Mouse (Mus musculus) embryonic facial prominence, embryonic 12.5 days (tissue): ENCODE data around the gene Gm5941. TPM values are rescaled to one million over a fixed set of nuclear protein-coding genes. Genes with fewer than 3 reads are reported as not detected.
"Not testable (repeated sequence)": the region's sequence is repeated elsewhere in the genome, so short reads cannot be mapped to it uniquely, and the experiment has no call there.

Experiments used
- ATAC-seq: fragments of 200-750 bp; cut with Nextera tagmentation; 2 replicates; pipeline ENCODE4 v1.8.0; 2017; ENCODE audit not compliant: insufficient number of reproducible peaks, insufficient read depth, low FRiP score, low TSS enrichment
- H3K27ac ChIP-seq: fragments of 300-500 bp; sonication (generic); 2 replicates; pipeline ENCODE4 v1.5.1; 2016; ENCODE audit warnings: mild to moderate bottlenecking
- H3K27me3 ChIP-seq: fragments of 300-500 bp; sonication (generic); 2 replicates; pipeline ENCODE4 v1.6.1; 2016; ENCODE audit warnings: mild to moderate bottlenecking, moderate library complexity
- H3K36me3 ChIP-seq: fragments of 300-500 bp; sonication (generic); 2 replicates; pipeline ENCODE4 v1.6.1; 2016; ENCODE audit warnings: mild to moderate bottlenecking
- H3K4me1 ChIP-seq: fragments of 300-500 bp; sonication (generic); 2 replicates; pipeline ENCODE4 v1.6.1; 2016
- H3K4me2 ChIP-seq: fragments of 300-500 bp; sonication (generic); replicated peaks from 2 replicates; pipeline ENCODE4 v1.6.1; 2016; ENCODE audit warnings: mild to moderate bottlenecking, moderate library complexity
- H3K4me3 ChIP-seq: fragments of 300-500 bp; sonication (generic); 2 replicates; pipeline ENCODE4 v1.5.1; 2016; ENCODE audit warnings: mild to moderate bottlenecking
- H3K9ac ChIP-seq: fragments of 300-500 bp; sonication (generic); 2 replicates; pipeline ENCODE4 v1.6.1; 2016; ENCODE audit warnings: mild to moderate bottlenecking, moderate library complexity
- H3K9me3 ChIP-seq: fragments of 300-500 bp; sonication (generic); 2 replicates; pipeline ENCODE4 v1.6.1; 2016; ENCODE audit warnings: mild to moderate bottlenecking, moderate library complexity
- WGBS: fragments of 180-500 bp; shearing (Covaris S2); methylation state at CpG from one replicate; pipeline ENCODE4 v1.1.7; 2016; 5-methylcytosine and 5-hydroxymethylcytosine counted together
- polyA plus RNA-seq: library from polyadenylated mRNA; unstranded; fragments of >200 nt; fragmentation: Nextera tagmentation; extraction: Ambion mirVana; gene quantifications from 2 replicates; pipeline ENCODE4 v1.2.1, GENCODE M21; 2016

The Gm5941 gene
- not detected in 2 replicates for polyA plus RNA-seq

DNA sequence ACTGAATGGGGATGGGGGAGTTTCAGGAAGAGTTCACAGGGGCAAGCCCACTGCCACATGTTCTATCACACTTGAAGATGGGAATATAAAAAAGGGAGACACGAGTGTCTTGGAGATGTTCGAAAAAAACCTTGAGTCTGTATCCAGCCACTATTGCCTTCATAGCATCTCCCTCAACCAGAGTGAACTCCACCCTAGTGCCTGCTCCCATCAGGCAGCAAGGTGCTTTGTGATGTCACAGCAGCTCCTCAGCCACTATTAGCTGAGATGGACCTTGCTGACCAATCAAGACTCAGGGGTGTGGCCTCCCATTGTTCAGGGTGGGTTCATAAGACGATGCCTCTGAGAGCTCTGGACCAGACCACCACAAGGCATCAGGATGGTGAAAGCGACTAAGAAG, at the start of gene Gm5941:
Gm5941 (plus strand) TSS at position 301 of the 400 bp plus-strand sequence.
- ATAC-seq, H3K27me3 ChIP-seq, H3K9ac ChIP-seq, H3K36me3 ChIP-seq, H3K4me1 ChIP-seq, H3K4me2 ChIP-seq, H3K4me3 ChIP-seq, H3K9me3 ChIP-seq, H3K27ac ChIP-seq: not testable (repeated sequence)
- 80% methylated on average over 4 of the region's 4 CpGs for WGBS

DNA sequence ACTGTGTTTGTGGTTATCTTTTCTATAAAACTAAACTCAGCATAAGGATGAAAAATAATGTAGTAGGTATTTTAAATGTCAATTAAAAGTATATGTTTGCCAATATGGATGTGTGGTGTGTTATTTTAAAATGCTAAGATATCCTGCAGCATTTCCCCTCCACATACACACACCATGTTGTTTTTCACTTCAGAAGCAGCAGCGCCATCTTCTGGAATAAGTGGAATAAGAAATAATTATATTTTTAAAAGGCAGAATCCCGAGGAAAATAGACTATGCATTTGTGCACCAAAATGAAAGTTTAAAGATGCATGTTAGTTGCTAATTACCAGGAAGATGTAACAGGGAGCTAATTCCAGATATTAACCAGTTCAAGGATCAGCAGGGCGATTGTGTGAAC, 29.3 kb upstream of the Gm5941 start:
- H3K36me3 ChIP-seq = no peaks in the 10 kb centered on the region
- H3K9me3 ChIP-seq = no peaks in the 10 kb centered on the region
- H3K9ac ChIP-seq = no peak overlapping the region
- H3K27me3 ChIP-seq = no peaks in the 10 kb centered on the region
- H3K4me1 ChIP-seq = no peaks in the 10 kb centered on the region
- no peak overlapping the region for H3K27ac ChIP-seq
- WGBS = 29% methylated on average over 3 of the region's 3 CpGs
- H3K4me2 ChIP-seq = no peak overlapping the region
- H3K4me3 ChIP-seq = no peak overlapping the region
- no peak for ATAC-seq

DNA sequence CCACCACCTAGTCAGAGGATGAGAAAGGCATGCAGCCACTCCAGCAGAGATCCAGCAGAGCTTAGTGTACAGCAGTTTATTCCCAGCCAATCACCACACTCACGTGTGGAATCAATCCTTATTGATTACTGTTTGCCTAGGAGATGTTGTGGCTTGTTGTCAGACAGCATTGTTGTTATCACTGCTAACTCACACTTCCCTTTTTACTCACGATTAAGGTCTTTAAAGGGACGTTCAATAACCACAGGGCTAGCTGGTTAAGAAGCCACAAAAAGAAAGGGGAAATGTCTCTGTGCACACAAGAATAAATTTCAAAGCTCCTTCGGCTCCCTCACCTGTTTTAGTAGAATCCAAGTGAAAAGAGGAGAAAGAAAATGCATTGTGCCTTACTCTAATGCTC, 25.0 kb upstream of the Gm5941 start:
- no peak overlapping the region for H3K9ac ChIP-seq
- no peaks in the 10 kb centered on the region for H3K4me1 ChIP-seq
- H3K4me3 ChIP-seq = no peak overlapping the region
- H3K27ac ChIP-seq = no peak overlapping the region
- H3K27me3 ChIP-seq = no peaks in the 10 kb centered on the region
- H3K36me3 ChIP-seq = no peaks in the 10 kb centered on the region
- no peak for ATAC-seq
- H3K4me2 ChIP-seq = no peak overlapping the region
- 67% methylated on average over 4 of the region's 4 CpGs for WGBS
- no peaks in the 10 kb centered on the region for H3K9me3 ChIP-seq

DNA sequence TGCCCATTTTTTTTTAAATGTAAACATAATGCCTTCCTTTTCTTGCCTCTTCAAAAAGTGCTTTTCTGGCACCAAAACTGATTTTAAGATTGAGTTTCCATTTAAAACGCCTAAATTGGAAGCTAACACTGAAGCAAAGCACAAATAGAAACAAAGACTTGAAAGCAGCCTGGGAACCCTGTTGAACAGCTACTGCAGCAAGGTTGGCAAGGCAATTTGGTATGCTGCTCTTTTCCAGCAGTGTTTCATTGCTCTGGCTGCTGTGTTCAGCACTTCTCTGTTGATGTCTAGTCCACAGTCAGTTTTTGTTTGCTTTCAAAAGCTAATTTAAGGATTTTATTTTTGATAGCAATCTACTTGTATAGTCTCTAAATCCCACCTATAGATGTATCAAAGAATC, 8.5 kb downstream of the Gm5941 start:
- WGBS = 35% methylated on average over 1 of the region's 1 CpGs
- Histone ChIP-seq H3K9ac (no peak overlapping the region), H3K4me2 (no peak overlapping the region), H3K36me3 (no peaks in the 10 kb centered on the region), H3K27me3 (no peaks in the 10 kb centered on the region), H3K9me3 (no peaks in the 10 kb centered on the region), H3K4me1 (no peaks in the 10 kb centered on the region), H3K4me3 (no peak overlapping the region), H3K27ac (no peak overlapping the region)
- no peak for ATAC-seq

DNA sequence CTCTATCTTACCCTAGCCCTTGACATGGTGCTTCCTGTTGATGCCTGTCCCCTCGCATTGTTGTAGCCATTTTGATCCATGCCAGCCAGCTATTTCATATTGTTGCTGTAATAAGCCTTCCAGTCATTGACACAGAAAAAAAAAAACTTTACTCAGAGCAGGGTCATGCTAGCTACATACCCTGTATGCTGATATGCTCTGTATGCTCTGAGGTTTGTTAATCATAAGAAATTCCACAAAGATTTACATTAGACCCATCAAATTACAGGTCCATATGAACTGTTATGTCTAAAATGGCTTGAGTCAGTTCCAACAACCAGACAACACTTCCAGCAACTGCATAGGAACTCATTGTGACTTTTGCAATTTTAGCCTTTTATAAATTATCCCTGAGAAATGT, 38.1 kb downstream of the Gm5941 start:
- H3K36me3 ChIP-seq = no peaks in the 10 kb centered on the region
- no peaks in the 10 kb centered on the region for H3K9me3 ChIP-seq
- H3K4me1 ChIP-seq = no peaks in the 10 kb centered on the region
- no peak overlapping the region for H3K9ac ChIP-seq
- H3K27me3 ChIP-seq = no peaks in the 10 kb centered on the region
- WGBS = 65% methylated on average over 1 of the region's 1 CpGs
- H3K4me2 ChIP-seq = no peak overlapping the region
- no peak overlapping the region for H3K4me3 ChIP-seq
- no peak overlapping the region for H3K27ac ChIP-seq
- no peak for ATAC-seq

Other genes starting within 250 kb of the Gm5941 start
- gene Mageb18, start 109.6 kb downstream of the Gm5941 start, polyA plus RNA-seq = not detected in 2 replicates